Mouse (Mus musculus) liver, embryonic 12.5 days (tissue): Measurements from ENCODE around the gene Gm21983. TPM values are rescaled to one million over a fixed set of nuclear protein-coding genes. Genes with fewer than 3 reads are reported as not detected.
A peak's percentile ranks its signal among the peaks of the same experiment; 100 is the strongest.

Experiments used
- ATAC-seq: fragments of 200-750 bp; cut with Nextera tagmentation; 2 replicates; pipeline ENCODE4 v1.8.0; 2017; ENCODE audit warnings: moderate number of reproducible peaks, mild to moderate bottlenecking, moderate library complexity
- H3K27ac ChIP-seq: fragments of 300-500 bp; sonication (generic); 2 replicates; pipeline ENCODE4 v1.5.1; 2016; ENCODE audit warnings: mild to moderate bottlenecking
- H3K27me3 ChIP-seq: fragments of 300-500 bp; sonication (generic); replicated peaks from 2 replicates; pipeline ENCODE4 v1.6.1; 2016; ENCODE audit warnings: mild to moderate bottlenecking, moderate library complexity
- H3K36me3 ChIP-seq: fragments of 300-500 bp; sonication (generic); 2 replicates; pipeline ENCODE4 v1.6.1; 2016; ENCODE audit warnings: mild to moderate bottlenecking, moderate library complexity
- H3K4me1 ChIP-seq: fragments of 300-500 bp; sonication (generic); 2 replicates; pipeline ENCODE4 v1.6.1; 2016
- H3K4me2 ChIP-seq: fragments of 300-500 bp; sonication (generic); 2 replicates; pipeline ENCODE4 v1.6.1; 2016; ENCODE audit warnings: mild to moderate bottlenecking, moderate library complexity
- H3K4me3 ChIP-seq: fragments of 300-500 bp; sonication (generic); 2 replicates; pipeline ENCODE4 v1.5.1; 2016; ENCODE audit warnings: mild to moderate bottlenecking, moderate library complexity
- H3K9ac ChIP-seq: fragments of 300-500 bp; sonication (generic); 2 replicates; pipeline ENCODE4 v1.6.1; 2016; ENCODE audit warnings: mild to moderate bottlenecking, moderate library complexity
- H3K9me3 ChIP-seq: fragments of 300-500 bp; sonication (generic); replicated peaks from 2 replicates; pipeline ENCODE4 v1.6.1; 2016; ENCODE audit warnings: mild to moderate bottlenecking, moderate library complexity
- WGBS: fragments of 180-500 bp; shearing (Covaris S2); methylation state at CpG from one replicate; pipeline ENCODE4 v1.1.7; 2016; ENCODE audit not compliant: insufficient replicate concordance; 5-methylcytosine and 5-hydroxymethylcytosine counted together
- polyA plus RNA-seq: library from polyadenylated mRNA; unstranded; fragments of >200 nt; fragmentation: Nextera tagmentation; extraction: Ambion mirVana; gene quantifications from 2 replicates; pipeline ENCODE4 v1.2.1, GENCODE M21; 2016

The Gm21983 gene
- polyA plus RNA-seq, 1 experiment from 2014 or later: not detected

DNA sequence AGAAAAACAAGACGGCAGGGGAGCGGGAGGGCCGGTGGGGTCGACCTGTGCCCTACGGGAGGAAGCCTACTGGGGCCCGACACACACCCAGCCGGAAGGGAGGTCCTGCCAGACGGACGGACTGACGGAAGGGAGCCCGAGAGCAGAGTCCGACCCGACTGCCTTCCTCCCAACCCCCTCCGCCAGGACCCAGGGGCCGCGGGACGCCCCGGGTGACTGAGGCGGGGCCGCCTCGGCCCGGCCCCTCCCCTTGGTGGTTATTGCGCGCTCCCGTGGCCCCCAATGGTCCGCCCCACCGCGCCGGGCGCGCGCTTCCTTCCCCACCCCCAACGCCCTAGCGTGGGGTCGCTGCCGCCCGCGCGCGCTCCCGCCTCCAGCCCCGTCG is 14.7 kb downstream of the Gm21983 start:
- peak; percentile 76 for ATAC-seq
- WGBS: under 1% methylated on average over 40 of the region's 43 CpGs
- peaks cover 45% of the 10 kb centered on the region for H3K36me3 ChIP-seq
- peak overlapping the region; percentile 92 for H3K27ac ChIP-seq
- no peaks in the 10 kb centered on the region for H3K9me3 ChIP-seq
- H3K4me3 ChIP-seq: peak overlapping the region; percentile 84
- H3K27me3 ChIP-seq: no peaks in the 10 kb centered on the region
- peak overlapping the region; percentile 81 for H3K4me2 ChIP-seq
- H3K9ac ChIP-seq: peak overlapping the region; percentile 90
- H3K4me1 ChIP-seq: peaks cover 63% of the 10 kb centered on the region

DNA sequence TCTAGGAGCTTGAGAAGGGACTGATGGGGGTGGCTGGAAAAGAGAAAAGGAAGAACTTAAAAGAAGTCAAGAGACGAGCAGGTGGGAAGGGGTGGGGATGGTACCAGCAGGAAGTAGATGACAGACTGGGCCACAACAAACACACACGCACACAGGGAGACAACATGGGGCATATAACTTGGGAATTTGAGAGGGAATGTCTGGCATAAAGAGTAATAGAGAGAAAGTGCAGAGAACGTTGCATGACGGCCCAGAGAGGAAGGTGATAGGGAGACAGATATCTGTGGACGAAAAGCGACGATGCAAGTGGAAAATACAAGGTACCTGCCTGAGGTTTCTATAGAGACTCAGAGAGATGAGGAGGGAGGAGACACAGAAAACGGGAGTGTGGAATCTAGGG is 15.2 kb downstream of the Gm21983 start:
- WGBS: 4% methylated on average over 8 of the region's 8 CpGs
- ATAC-seq: peak; percentile 1; the same call in 1 of the 2 replicates

DNA sequence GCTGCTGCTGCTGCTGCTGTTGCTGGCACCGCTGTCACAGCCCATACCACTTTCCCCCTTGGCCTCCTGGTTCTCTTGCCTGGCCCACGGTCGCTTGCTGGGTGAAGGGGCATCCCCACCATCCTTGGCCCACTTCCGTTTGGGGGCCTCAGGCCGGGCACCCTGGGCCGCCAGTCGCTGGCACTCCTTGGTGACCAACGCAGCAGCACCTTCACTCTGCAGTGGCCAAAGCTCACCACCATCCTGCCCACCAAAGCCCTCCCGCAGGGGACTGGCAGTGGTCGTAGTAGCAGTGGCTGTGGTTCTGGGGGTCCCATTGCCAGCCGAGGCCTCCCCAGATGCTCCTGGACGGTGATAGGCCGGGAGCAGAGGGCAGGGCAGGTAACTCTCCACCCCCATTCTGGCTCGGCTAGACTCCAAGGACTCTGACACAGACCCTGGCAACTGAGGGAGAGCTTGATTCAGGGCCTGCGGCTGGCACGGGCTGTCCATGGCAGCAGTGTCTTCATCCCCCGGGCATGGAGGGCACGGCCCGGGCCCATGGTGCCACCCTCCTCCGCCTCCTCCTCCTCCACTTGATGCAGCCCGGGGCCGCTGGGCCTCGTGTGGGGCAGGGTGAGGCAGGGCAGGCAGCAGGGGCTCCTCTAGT is 15.8 kb downstream of the Gm21983 start:
- H3K4me1 ChIP-seq: peaks cover 74% of the 10 kb centered on the region
- H3K27me3 ChIP-seq: no peaks in the 10 kb centered on the region
- no peaks in the 10 kb centered on the region for H3K9me3 ChIP-seq
- 76% methylated on average over 23 of the region's 23 CpGs for WGBS
- peak overlapping the region; percentile 90 for H3K9ac ChIP-seq
- peak overlapping the region; percentile 92 for H3K27ac ChIP-seq
- ATAC-seq: no peak
- peaks cover 47% of the 10 kb centered on the region for H3K36me3 ChIP-seq
- H3K4me2 ChIP-seq: peak overlapping the region; percentile 81
- peak overlapping the region; percentile 84 for H3K4me3 ChIP-seq

More for the DNA sequence above, 15.2 kb downstream of the Gm21983 start:
- H3K4me1 ChIP-seq: peaks cover 68% of the 10 kb centered on the region
- H3K27ac ChIP-seq: peak overlapping the region; percentile 92
- no peaks in the 10 kb centered on the region for H3K27me3 ChIP-seq
- peaks cover 47% of the 10 kb centered on the region for H3K36me3 ChIP-seq
- no peaks in the 10 kb centered on the region for H3K9me3 ChIP-seq
- H3K4me3 ChIP-seq: peak overlapping the region; percentile 84
- peak overlapping the region; percentile 90 for H3K9ac ChIP-seq
- H3K4me2 ChIP-seq: peak overlapping the region; percentile 81

DNA sequence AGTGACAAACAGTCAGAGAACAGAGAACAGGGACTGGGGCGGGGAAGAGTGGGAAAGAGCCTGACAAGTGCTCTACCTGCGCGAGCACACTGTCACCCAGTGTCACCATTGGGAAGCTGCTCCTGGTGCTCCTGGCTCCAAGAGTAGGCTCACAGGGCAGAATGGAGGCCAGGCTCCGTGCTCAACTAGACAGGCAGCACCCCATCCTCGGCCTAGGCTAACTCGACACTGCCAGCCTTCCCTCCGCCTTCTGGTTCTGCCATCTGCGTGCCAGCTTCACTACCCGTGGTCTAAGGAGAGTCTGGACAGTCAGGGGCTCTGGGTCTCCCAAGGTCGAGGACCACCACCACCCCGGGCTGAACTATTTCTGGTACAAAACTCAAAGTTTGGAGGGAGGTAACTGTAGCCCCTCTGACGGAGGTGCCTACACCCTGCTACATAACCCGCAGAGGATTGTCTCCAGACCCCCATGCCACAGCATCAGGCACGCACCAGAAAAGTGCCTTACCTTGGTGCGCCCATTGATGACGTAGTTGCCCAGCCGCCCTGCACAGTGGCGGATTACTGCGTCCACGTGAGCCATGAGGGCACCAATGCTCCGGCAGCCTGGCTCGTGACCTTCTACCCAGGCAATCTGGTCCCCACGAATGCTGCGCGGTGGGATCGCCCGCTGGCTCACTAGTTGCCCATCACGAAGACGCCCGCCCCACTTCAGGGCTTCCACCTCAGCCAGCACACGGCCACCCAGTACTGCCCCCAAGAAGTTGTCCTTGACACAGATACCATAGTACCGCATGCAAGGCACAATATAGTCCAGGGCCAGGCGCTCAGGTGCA is 16.6 kb downstream of the Gm21983 start:
- H3K4me1 ChIP-seq: peaks cover 76% of the 10 kb centered on the region
- H3K9ac ChIP-seq: 0 out of 2 replicates have a peak overlapping the region, but pooled peaks have one; percentile 3
- ATAC-seq: no peak
- H3K36me3 ChIP-seq: peaks cover 51% of the 10 kb centered on the region
- no peaks in the 10 kb centered on the region for H3K27me3 ChIP-seq
- no peak overlapping the region for H3K27ac ChIP-seq
- 82% methylated on average over 33 of the region's 33 CpGs for WGBS
- H3K9me3 ChIP-seq: no peaks in the 10 kb centered on the region
- H3K4me3 ChIP-seq: peak overlapping the region; percentile 20; the same call in 1 of the 2 replicates
- peak overlapping the region; percentile 81 for H3K4me2 ChIP-seq

DNA sequence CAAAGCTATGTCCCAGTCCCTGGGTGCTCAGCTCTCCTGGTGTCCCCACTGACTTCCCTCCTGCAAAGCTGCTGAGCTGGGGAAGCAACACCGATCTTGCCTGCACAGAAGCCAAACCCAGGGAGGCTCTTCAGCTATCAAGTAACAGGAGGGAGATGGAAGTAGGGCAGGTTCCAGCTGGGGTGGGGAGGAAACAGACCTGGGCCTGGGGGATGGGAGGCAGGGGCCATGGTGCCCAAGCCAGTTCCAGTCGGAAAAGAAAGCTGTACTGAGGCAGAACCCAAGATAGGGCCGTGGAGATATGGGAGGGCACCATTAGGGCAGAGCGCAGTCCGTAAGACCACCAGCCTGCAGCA is 17.5 kb downstream of the Gm21983 start:
- H3K4me1 ChIP-seq: peaks cover 72% of the 10 kb centered on the region
- no peaks in the 10 kb centered on the region for H3K27me3 ChIP-seq
- H3K27ac ChIP-seq: no peak overlapping the region
- H3K36me3 ChIP-seq: peaks cover 60% of the 10 kb centered on the region
- peak overlapping the region; percentile 33; the same call in 1 of the 2 replicates for H3K4me2 ChIP-seq
- no peak for ATAC-seq
- no peaks in the 10 kb centered on the region for H3K9me3 ChIP-seq
- H3K9ac ChIP-seq: peak overlapping the region; percentile 17; the same call in 1 of the 2 replicates
- 73% methylated on average over 5 of the region's 5 CpGs for WGBS
- no peak overlapping the region for H3K4me3 ChIP-seq

DNA sequence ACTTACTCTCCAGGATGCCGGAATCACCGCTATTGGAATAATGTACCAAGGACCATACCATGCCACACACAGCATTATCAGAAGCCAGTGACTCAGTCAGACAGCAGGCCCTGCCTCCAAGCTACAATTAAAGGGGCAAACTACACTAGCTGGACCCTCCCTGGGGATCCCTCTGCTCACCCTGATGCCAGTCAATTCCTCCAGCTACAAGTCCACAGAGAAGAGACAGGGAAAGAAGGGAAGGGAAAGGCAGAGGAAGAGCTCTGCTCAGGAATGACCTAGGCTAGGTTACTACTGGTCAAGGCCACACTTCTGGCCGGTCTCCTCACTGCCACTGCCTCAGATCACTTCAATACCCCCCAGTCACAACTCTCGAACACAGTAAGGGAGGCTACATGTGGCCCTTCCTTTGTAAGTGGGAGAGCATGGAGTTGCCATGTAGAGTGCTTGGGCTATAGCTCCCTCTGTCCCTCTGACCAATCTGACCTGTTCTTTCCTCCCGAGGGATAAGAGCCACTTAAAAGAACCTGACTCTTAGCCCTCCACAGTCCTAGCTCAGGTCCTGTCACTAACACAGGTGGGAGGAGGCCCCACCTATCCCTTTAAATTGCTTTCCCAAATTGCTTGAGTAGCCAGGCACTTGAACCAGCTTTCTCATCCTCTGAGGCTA is 18.0 kb downstream of the Gm21983 start:
- Histone ChIP-seq H3K9me3 (no peaks in the 10 kb centered on the region), H3K36me3 (peaks cover 65% of the 10 kb centered on the region), H3K27me3 (no peaks in the 10 kb centered on the region), H3K4me3 (no peak overlapping the region), H3K27ac (no peak overlapping the region), H3K4me1 (peaks cover 67% of the 10 kb centered on the region), H3K4me2 (peak overlapping the region; percentile 33; the same call in 1 of the 2 replicates), H3K9ac (0 out of 2 replicates have a peak overlapping the region, but pooled peaks have one; percentile 17)
- ATAC-seq: no peak
- WGBS: 72% methylated on average over 5 of the region's 5 CpGs

DNA sequence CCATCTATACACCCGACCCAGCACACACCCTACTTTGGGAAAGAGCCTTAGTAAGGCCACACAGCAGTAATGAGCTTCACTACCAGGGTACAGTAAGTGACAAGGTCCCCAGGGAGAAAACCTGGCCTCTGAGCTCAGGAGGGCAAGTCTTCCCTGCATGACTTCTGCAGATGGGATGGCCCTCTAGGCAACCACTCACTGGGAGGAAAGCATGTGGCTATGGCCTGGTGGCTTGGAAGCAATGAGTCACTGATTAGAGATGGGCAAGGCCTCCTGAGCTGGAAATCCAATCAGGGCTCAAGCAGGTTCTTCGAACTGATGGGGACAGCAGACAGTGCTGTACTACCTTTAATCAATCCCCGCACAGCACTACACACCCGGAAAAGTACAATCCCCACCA is 19.1 kb downstream of the Gm21983 start:
- no peaks in the 10 kb centered on the region for H3K27me3 ChIP-seq
- no peak for ATAC-seq
- no peaks in the 10 kb centered on the region for H3K9me3 ChIP-seq
- H3K36me3 ChIP-seq: peaks cover 74% of the 10 kb centered on the region
- H3K4me2 ChIP-seq: no peak overlapping the region
- H3K27ac ChIP-seq: no peak overlapping the region
- WGBS: 78% methylated on average over 4 of the region's 4 CpGs
- no peak overlapping the region for H3K9ac ChIP-seq
- peaks cover 59% of the 10 kb centered on the region for H3K4me1 ChIP-seq
- H3K4me3 ChIP-seq: no peak overlapping the region

DNA sequence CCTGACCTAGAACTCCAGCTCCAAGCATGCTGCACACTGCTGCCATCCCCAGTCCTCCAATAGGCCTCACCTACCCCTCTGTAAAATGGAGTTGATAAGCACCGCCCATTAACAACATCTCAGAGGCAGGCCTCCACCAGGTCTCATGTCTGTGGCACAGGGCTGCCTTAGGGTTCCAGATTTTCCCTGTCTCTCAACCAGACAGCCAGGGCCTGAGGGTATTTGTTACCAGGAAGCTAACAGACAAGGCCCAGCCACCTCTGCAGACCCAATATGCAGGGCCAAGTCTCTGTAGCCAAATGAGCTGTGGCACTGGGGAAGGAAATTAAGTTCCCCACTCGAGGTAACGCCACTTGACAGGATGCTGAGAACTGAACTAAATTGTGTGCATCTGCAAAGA is 20.0 kb downstream of the Gm21983 start:
- H3K9ac ChIP-seq: no peak overlapping the region
- H3K27ac ChIP-seq: no peak overlapping the region
- peaks cover 76% of the 10 kb centered on the region for H3K36me3 ChIP-seq
- ATAC-seq: no peak
- H3K4me3 ChIP-seq: no peak overlapping the region
- H3K4me1 ChIP-seq: peaks cover 58% of the 10 kb centered on the region
- H3K9me3 ChIP-seq: no peaks in the 10 kb centered on the region
- H3K27me3 ChIP-seq: no peaks in the 10 kb centered on the region
- 70% methylated on average over 3 of the region's 3 CpGs for WGBS
- no peak overlapping the region for H3K4me2 ChIP-seq

DNA sequence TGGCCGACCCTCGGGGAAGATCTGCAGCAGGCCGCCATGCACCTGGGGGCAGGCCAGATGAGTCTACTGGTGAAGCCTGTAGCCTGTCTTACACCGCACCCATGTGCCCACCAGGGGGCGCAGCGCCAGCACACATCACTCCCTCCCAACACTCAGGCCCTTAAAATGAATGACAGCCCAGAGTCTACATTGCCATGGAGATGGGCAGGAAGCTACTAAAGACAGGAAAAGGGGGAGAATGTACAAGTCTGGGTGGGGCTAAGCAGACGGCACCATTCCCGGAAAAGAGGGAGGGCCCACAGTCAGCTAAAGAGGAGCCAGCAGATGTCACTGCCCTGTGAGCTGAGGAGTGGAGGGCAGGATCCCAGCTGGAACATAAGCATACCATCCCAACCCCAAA is 21.0 kb downstream of the Gm21983 start:
- no peak overlapping the region for H3K4me3 ChIP-seq
- no peaks in the 10 kb centered on the region for H3K9me3 ChIP-seq
- no peak overlapping the region for H3K27ac ChIP-seq
- no peak overlapping the region for H3K9ac ChIP-seq
- H3K27me3 ChIP-seq: no peaks in the 10 kb centered on the region
- 13% methylated on average over 8 of the region's 8 CpGs for WGBS
- peaks cover 70% of the 10 kb centered on the region for H3K36me3 ChIP-seq
- peak; percentile 83 for ATAC-seq
- H3K4me2 ChIP-seq: no peak overlapping the region
- H3K4me1 ChIP-seq: peaks cover 47% of the 10 kb centered on the region

DNA sequence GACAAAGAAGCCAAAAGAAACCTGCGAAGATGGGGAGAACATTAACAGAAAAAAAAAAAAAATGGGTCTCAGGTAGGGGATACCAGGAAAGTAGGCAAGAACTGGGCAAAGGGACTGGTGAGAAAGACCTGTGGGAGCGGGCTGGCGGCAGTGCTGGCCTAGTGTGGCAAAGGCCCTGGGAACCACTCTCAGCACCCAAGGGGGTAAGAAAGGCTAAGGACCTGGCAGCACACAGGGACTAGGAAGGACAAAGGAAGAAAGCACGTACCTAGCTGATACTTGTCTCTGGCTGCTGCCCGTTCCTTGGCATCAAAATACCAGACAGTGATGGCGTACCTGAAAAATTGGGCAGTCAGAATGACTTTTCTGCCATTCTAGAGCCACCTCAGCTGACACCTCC is 21.6 kb downstream of the Gm21983 start:
- H3K27me3 ChIP-seq: no peaks in the 10 kb centered on the region
- ATAC-seq: no peak

DNA sequence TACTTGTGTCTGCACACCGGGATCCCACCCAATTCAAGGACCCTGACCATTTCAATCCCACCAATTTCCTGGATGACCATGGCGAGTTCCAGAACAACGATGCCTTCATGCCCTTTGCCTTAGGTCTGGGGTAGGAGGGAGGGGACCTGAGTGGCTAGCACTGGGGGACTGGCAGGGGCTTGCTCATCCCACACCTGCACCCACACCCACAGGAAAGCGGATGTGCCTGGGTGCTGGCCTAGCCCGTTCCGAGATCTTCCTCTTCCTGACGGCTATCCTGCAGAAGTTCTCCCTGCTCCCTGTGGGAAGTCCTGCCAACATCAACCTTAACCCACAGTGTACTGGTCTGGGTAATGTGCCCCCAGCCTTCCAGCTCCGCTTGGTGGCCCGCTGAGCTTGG is 22.7 kb downstream of the Gm21983 start:
- H3K27ac ChIP-seq: no peak overlapping the region
- ATAC-seq: no peak
- H3K9me3 ChIP-seq: no peaks in the 10 kb centered on the region
- no peak overlapping the region for H3K4me2 ChIP-seq
- 91% methylated on average over 9 of the region's 9 CpGs for WGBS
- no peaks in the 10 kb centered on the region for H3K27me3 ChIP-seq
- no peak overlapping the region for H3K9ac ChIP-seq
- peaks cover 30% of the 10 kb centered on the region for H3K4me1 ChIP-seq
- peaks cover 53% of the 10 kb centered on the region for H3K36me3 ChIP-seq
- no peak overlapping the region for H3K4me3 ChIP-seq

More for the DNA sequence above, 21.6 kb downstream of the Gm21983 start:
- Histone ChIP-seq H3K27ac (no peak overlapping the region), H3K4me1 (peaks cover 41% of the 10 kb centered on the region), H3K4me2 (no peak overlapping the region), H3K4me3 (no peak overlapping the region), H3K9me3 (no peaks in the 10 kb centered on the region), H3K9ac (no peak overlapping the region), H3K36me3 (peaks cover 64% of the 10 kb centered on the region)
- 87% methylated on average over 6 of the region's 6 CpGs for WGBS

DNA sequence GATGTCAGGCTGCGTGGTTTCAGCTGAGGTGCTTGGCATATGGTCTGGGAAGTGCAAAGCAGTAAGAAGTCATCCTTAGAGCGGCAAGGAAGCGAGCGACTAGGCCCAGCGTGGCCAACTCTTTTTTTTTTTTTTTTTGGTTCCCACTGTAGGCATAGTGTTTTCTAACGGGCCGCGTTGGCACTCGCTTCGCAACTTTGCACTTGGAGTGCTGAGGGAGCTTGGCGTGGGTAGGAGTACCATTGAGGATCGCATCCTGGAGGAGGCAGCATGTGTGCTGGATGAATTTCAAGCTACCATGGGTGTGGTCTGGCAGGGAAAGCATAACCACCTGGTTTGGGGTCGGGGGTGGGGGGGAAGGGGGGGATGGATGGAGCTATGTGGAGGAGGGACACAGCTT is 24.9 kb downstream of the Gm21983 start:
- no peaks in the 10 kb centered on the region for H3K27me3 ChIP-seq
- H3K36me3 ChIP-seq: peaks cover 32% of the 10 kb centered on the region
- WGBS: 78% methylated on average over 13 of the region's 13 CpGs
- H3K27ac ChIP-seq: no peak overlapping the region
- H3K9me3 ChIP-seq: no peaks in the 10 kb centered on the region
- no peak overlapping the region for H3K4me2 ChIP-seq
- no peak for ATAC-seq
- peaks cover 11% of the 10 kb centered on the region for H3K4me1 ChIP-seq
- no peak overlapping the region for H3K9ac ChIP-seq
- H3K4me3 ChIP-seq: no peak overlapping the region
